Mouse (Mus musculus) liver, embryonic 14.5 days (tissue): ENCODE results near the gene Kdelr3.

Experiments used
- CTCF ChIP-seq: IDR thresholded peaks from 2 replicates; pipeline ENCODE4 v1.5.1; 2016; ENCODE audit warnings: antibody characterized with exemption, low read depth, control low read depth
- EP300 ChIP-seq: IDR thresholded peaks from 2 replicates; pipeline ENCODE4 v1.6.1; 2016; ENCODE audit warnings: antibody characterized with exemption, low read depth

- TF ChIP-seq CTCF = no peak
- TF ChIP-seq EP300 = no peak
These were observed 11.9 kb downstream of the Kdelr3 start for GRCm38 (mm10) chr15:79527991-79528639.
